Mouse (Mus musculus): ENCODE results near the gene 1190007I07Rik.

The 1190007I07Rik gene

DNA sequence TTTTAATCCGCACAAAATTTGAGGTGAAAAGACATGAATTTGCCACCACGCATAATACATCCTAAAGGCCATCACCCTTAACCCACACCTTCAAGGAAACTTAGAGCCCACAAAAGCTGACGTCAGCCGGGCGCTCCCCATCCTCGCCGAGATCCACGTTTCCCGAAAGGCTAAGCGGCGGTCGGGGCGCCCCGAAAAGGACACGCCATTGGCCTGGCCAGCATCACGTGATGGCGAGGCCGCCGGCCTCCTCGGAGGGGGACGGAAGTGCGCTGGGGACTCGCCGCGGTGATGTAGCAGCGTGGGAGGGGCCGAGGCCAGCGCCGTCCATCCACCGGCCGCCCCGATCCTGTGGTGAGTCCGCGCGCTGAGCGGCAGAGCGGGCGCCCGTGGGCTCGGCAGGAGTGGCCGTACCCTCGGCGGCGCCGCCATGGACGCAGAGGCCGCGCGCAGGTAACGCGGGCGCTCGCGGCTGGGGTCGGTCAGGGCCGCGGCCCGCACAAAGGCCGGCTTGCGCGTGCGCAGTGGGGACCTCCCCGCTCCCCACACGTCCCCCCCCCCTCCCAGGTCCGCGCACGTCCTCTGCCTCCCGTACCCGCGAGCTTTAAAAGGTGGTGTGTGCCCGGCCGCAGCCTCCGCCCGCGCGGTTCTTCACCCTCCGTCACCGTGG lies 6.7 kb upstream of the 1190007I07Rik start, which contains the start of gene Tdg:
Tdg (plus strand) TSS at position 243 of the 670 bp plus-strand sequence.
- WGBS: under 1% methylated on average over 76 of the region's 78 CpGs

GRCm38 (mm10) chr10:82629111-82629585 lies 6.1 kb upstream of the 1190007I07Rik start:
- WGBS: 4% methylated on average over 11 of the region's 11 CpGs

GRCm38 (mm10) chr10:82623553-82623932 lies 515 bp upstream of the 1190007I07Rik start:
- 7% methylated on average over 2 of the region's 2 CpGs for WGBS

GRCm38 (mm10) chr10:82622235-82622634 lies 793 bp downstream of the 1190007I07Rik start:
- WGBS: 20% methylated on average over 9 of the region's 9 CpGs

- WGBS: 72% methylated on average over 4 of the region's 4 CpGs
Measured at GRCm38 (mm10) chr10:82594421-82594820, 28.6 kb downstream of the 1190007I07Rik start.

DNA sequence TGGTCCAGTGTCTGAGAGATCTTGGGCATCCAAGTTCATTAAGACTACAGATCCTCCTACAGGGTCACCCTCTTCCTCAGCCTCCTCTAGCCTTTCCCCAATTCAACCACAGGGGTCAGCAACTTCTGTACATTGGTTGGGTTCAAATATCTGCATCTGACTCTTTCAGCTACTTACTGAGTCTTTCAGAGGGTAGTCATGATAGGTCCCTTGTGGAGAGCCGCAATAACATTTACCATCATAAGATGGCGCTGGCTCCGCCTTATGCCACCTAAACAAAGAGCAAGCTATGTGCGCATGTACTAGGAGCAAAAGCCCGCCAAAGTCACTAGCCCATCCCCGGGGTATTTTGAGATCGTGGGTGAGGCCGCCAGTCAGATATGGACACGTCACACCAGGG lies 33.4 kb downstream of the 1190007I07Rik start:
- WGBS: 81% methylated on average over 9 of the region's 9 CpGs

DNA sequence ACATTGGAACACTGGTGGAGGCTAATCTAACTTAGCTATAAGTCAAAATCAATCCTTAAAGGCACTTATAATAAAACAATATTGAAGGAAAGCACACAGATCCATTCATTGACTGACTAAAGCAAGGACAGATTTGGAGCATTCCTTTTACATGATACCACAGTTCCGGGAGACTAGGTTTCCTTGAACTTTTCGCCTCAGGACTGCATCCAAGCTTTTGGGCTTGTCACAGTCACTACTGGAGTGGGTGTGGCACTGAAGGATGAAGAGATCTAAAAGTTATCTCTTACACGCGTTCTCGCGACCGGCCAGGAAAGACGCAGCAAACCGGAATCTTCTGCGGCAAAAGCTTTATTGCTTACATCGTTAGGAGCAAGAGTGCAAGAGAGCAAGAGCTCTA lies 51.9 kb downstream of the 1190007I07Rik start:
- 94% methylated on average over 11 of the region's 11 CpGs for WGBS
